Mouse (Mus musculus): ENCODE measurements around the gene Slc12a5.

- TF ChIP-seq TAL1 (IDR thresholded peaks at IDR 0.05; ENCODE audit: low read length) (no peak), GATA1 (IDR thresholded peaks at IDR 0.05; ENCODE audit: low read length) (no peak)
These were observed 12.0 kb downstream of the Slc12a5 start for GRCm38 (mm10) chr2:164972646-164973045.

All from erythroblast, embryonic 14.5 days (primary cell).